Mouse (Mus musculus) CH12.LX (cell line): ENCODE results near the gene Cacnb4. TPM values are rescaled to one million over a fixed set of nuclear protein-coding genes. Genes with fewer than 3 reads are reported as not detected.

Experiments used
- DNase-seq: peaks from one replicate; pipeline ENCODE4 v3.0.0-alpha.2; 2013; ENCODE audit errors: extremely low read depth
- H3K27ac ChIP-seq: 2 replicates; pipeline ENCODE4 v1.5.1; 2012; ENCODE audit warnings: low read depth, mild to moderate bottlenecking, control low read depth, moderate library complexity; ENCODE audit not compliant: insufficient read depth
- H3K27me3 ChIP-seq: replicated peaks from 2 replicates; pipeline ENCODE3; 2012; ENCODE audit warnings: inconsistent platforms
- H3K36me3 ChIP-seq, 2 experiments: replicated peaks in 1 of 2; 2 replicates each; pipeline versions ENCODE3 to v1.6.1; 2012; ENCODE audit warnings: inconsistent platforms in 1 of 2, low read length in 1 of 2, mild to moderate bottlenecking in 1 of 2, mixed read lengths in 1 of 2, moderate library complexity in 1 of 2; ENCODE audit not compliant: control insufficient read depth in 1 of 2, insufficient read depth in 1 of 2
- H3K4me1 ChIP-seq, 2 experiments: 2 replicates each; pipeline ENCODE4 v1.6.1; 2012; ENCODE audit warnings: inconsistent platforms in 1 of 2, moderate library complexity in 1 of 2; ENCODE audit not compliant: insufficient read depth in 2 of 2, control insufficient read depth in 1 of 2
- H3K4me2 ChIP-seq: 2 replicates; pipeline ENCODE4 v1.6.1; 2012; ENCODE audit warnings: low read depth, mild to moderate bottlenecking, control low read depth; ENCODE audit not compliant: poor library complexity, insufficient read depth, severe bottlenecking
- H3K4me3 ChIP-seq, 3 experiments: fragments of 150-350 bp in 1 of 3; sonication (generic) in 1 of 3; replicated peaks in 1 of 3; 2 replicates each; pipeline versions ENCODE3 to v1.5.1; 2011 to 2012; ENCODE audit warnings: low read depth in 2 of 3, low read length in 2 of 3, mild to moderate bottlenecking in 2 of 3, moderate library complexity in 2 of 3, control low read depth in 1 of 3, improper control_type of control experiment in 1 of 3, inconsistent platforms in 1 of 3, mixed read lengths in 1 of 3; ENCODE audit not compliant: poor library complexity in 1 of 3
- H3K79me2 ChIP-seq: replicated peaks from 2 replicates; pipeline ENCODE4 v1.6.1; 2012; ENCODE audit warnings: mild to moderate bottlenecking, moderate library complexity; ENCODE audit not compliant: control insufficient read depth, poor library complexity, insufficient read depth, severe bottlenecking; ENCODE audit errors: extremely low read depth
- H3K9ac ChIP-seq: 2 replicates; pipeline ENCODE4 v1.6.1; 2012; ENCODE audit warnings: low read depth, mild to moderate bottlenecking, control low read depth, moderate library complexity; ENCODE audit not compliant: insufficient read depth
- H3K9me3 ChIP-seq: replicated peaks from 2 replicates; pipeline ENCODE3; 2012; ENCODE audit warnings: low read length, inconsistent platforms, mixed read lengths
- BHLHE40 ChIP-seq: IDR thresholded peaks from 2 replicates; pipeline ENCODE4 v1.6.1; 2011; ENCODE audit warnings: mild to moderate bottlenecking, low read depth, low read length, improper control_type of control experiment
- CHD1 ChIP-seq: IDR thresholded peaks from 2 replicates; pipeline ENCODE4 v1.6.1; 2012; ENCODE audit warnings: low read depth, low read length, improper control_type of control experiment, inconsistent platforms
- CTCF ChIP-seq, 2 experiments: IDR thresholded peaks in 1 of 2; conservative IDR thresholded peaks in 1 of 2; 2 replicates each; pipeline ENCODE4 v1.5.1; 2011 to 2012; ENCODE audit warnings: low read depth in 2 of 2, low read length in 2 of 2, improper control_type of control experiment in 1 of 2, inconsistent platforms in 1 of 2, mild to moderate bottlenecking in 1 of 2, moderate library complexity in 1 of 2
- E2F4 ChIP-seq: IDR thresholded peaks from 2 replicates; pipeline ENCODE4 v1.6.1; 2011; ENCODE audit warnings: low read depth, low read length, improper control_type of control experiment; ENCODE audit not compliant: insufficient replicate concordance
- ELF1 ChIP-seq: IDR thresholded peaks from 2 replicates; pipeline ENCODE4 v1.6.1; 2014; ENCODE audit warnings: low read depth, mild to moderate bottlenecking, inconsistent platforms, low read length, improper control_type of control experiment
- EP300 ChIP-seq: IDR thresholded peaks from 2 replicates; pipeline ENCODE4 v1.6.1; 2011; ENCODE audit warnings: low read length, improper control_type of control experiment
- HCFC1 ChIP-seq: IDR thresholded peaks from 2 replicates; pipeline ENCODE4 v1.6.1; 2012; ENCODE audit warnings: low read depth, mild to moderate bottlenecking, inconsistent platforms, low read length, improper control_type of control experiment
- JUND ChIP-seq: conservative IDR thresholded peaks from 2 replicates; pipeline ENCODE4 v1.6.1; 2011; ENCODE audit warnings: low read depth, low read length, improper control_type of control experiment
- KAT2A ChIP-seq: IDR thresholded peaks from 2 replicates; pipeline ENCODE4 v1.6.1; 2012; ENCODE audit warnings: low read length, improper control_type of control experiment, inconsistent platforms; ENCODE audit not compliant: insufficient replicate concordance
- MAX ChIP-seq: IDR thresholded peaks from 2 replicates; pipeline ENCODE4 v1.6.1; 2011; ENCODE audit warnings: low read length, improper control_type of control experiment
- MAZ ChIP-seq: IDR thresholded peaks from 2 replicates; pipeline ENCODE4 v1.6.1; 2012; ENCODE audit warnings: low read depth, mild to moderate bottlenecking, inconsistent platforms, low read length, improper control_type of control experiment, moderate library complexity
- MEF2A ChIP-seq: IDR thresholded peaks from 2 replicates; pipeline ENCODE4 v1.6.1; 2014; ENCODE audit warnings: low read depth, mild to moderate bottlenecking, inconsistent platforms, low read length, improper control_type of control experiment, borderline replicate concordance
- MXI1 ChIP-seq: IDR thresholded peaks from 2 replicates; pipeline ENCODE4 v1.6.1; 2011; ENCODE audit warnings: mild to moderate bottlenecking, low read depth, low read length, improper control_type of control experiment
- NRF1 ChIP-seq: IDR thresholded peaks from 2 replicates; pipeline ENCODE4 v1.6.1; 2014; ENCODE audit warnings: low read depth, mild to moderate bottlenecking, inconsistent platforms, low read length, improper control_type of control experiment, moderate library complexity
- POLR2A ChIP-seq: IDR thresholded peaks from 2 replicates; pipeline ENCODE4 v1.6.1; 2011; ENCODE audit warnings: low read depth, mild to moderate bottlenecking, improper control_type of control experiment, low read length
- POLR2AphosphoS2 ChIP-seq: IDR thresholded peaks from 2 replicates; pipeline ENCODE4 v1.6.1; 2011; ENCODE audit warnings: low read depth, low read length, improper control_type of control experiment
- RAD21 ChIP-seq: IDR thresholded peaks from 2 replicates; pipeline ENCODE4 v1.6.1; 2011; ENCODE audit warnings: low read depth, mild to moderate bottlenecking, low read length, improper control_type of control experiment, moderate library complexity
- SMC3 ChIP-seq: IDR thresholded peaks from 2 replicates; pipeline ENCODE4 v1.6.1; 2011; ENCODE audit warnings: low read depth, low read length, improper control_type of control experiment
- TCF12 ChIP-seq: IDR thresholded peaks from 2 replicates; pipeline ENCODE4 v1.6.1; 2014; ENCODE audit warnings: low read depth, mild to moderate bottlenecking, inconsistent platforms, low read length, improper control_type of control experiment
- USF1 ChIP-seq: IDR thresholded peaks from 2 replicates; pipeline ENCODE4 v1.6.1; 2014; ENCODE audit warnings: low read depth, mild to moderate bottlenecking, inconsistent platforms, low read length, improper control_type of control experiment
- USF2 ChIP-seq: conservative IDR thresholded peaks from 2 replicates; pipeline ENCODE4 v1.6.1; 2011; ENCODE audit warnings: low read depth, low read length, improper control_type of control experiment
- ZC3H11A ChIP-seq: IDR thresholded peaks from 2 replicates; pipeline ENCODE4 v1.6.1; 2012; ENCODE audit warnings: low read depth, mild to moderate bottlenecking, inconsistent platforms, low read length, improper control_type of control experiment
- dilution Hi-C: fragments of 300-500 bp; cut with MboI; formaldehyde crosslinking; loops from 2 replicates; pipeline ENCODE4 v1.14.3; 2020; ENCODE audit warnings: low sequenced_read_pairs; ENCODE audit not compliant: extremely low pct_unique_long_range_greater_than_20kb, extremely low pct_ligation_motif_present
- in situ Hi-C: fragments of 300-500 bp; cut with MboI; formaldehyde crosslinking; loops from 3 replicates; pipeline ENCODE4 v1.14.3; 2019; ENCODE audit warnings: low sequenced_read_pairs, low pct_ligation_motif_present, low pct_unique_long_range_greater_than_20kb, mixed read lengths
- polyA plus RNA-seq: library from polyadenylated mRNA; unstranded; fragments of >175 nt; gene quantifications from 2 replicates; pipeline ENCODE4 v1.2.1, GENCODE M21; 2012; ENCODE audit warnings: low read depth; ENCODE audit not compliant: insufficient read length
- total RNA-seq, 2 experiments: library from RNA; depleted of rRNA; stranded (reverse); fragments of 300-350 nt in 1 of 2; fragments of >200 nt in 1 of 2; gene quantifications; 2 replicates each; pipeline ENCODE4 v1.2.3; 2012 to 2014

The Cacnb4 gene
- total and polyA plus RNA-seq, 3 experiments: 0.77 to 3.4 (median 1.5) TPM

DNA sequence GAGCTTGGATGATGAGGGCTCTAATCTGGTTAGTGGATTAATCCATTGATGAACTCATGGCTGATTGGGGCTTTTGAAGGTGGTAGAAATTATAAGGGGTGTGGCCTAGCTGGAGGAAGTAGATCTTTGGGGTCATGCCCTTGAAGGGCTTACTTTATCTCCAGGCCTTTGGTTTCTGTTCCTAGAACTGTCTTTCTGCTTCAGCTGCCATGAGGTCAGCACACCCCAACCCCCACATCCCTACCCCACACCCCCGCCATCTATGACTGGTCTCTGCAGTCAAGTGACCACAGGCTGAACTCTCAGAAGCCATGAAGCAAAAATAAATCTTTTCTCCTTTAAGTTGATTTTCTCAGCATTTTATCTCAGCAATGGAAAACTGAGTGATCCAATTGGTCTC is 3.5 kb downstream of the Cacnb4 start (continued):
- TF ChIP-seq KAT2A (no peak), USF1 (no peak), ZC3H11A (no peak), TCF12 (0 out of 2 replicates have a peak, but pooled peaks have one; percentile 15), MAX (peak; percentile 61), POLR2A (no peak)
- TF ChIP-seq, all 38 proteins: peak for 13

DNA sequence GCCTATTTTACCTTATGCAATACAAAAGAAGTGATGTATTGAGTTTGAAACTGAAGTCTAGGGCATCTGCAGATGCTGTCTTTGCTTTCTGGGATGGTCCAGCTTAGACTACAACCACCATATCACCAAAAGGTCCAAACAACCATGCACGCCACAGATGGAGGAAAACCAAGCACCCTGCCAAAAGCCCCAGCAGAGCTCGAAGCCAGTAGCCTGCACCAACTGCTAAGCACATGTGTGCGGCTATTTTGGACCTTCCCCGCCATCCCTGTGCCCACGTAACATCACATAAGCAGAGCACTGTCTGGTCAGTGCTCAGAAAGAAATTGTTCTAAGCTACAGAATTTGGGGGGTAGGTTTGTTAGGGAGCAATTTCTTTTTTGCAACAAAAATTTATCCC is 5.9 kb downstream of the Cacnb4 start:
- H3K27me3 ChIP-seq: peaks cover 4% of the 10 kb centered on the region
- H3K9me3 ChIP-seq: peaks cover 4% of the 10 kb centered on the region
- H3K4me1 ChIP-seq: peaks cover 0 to 39% of the 10 kb centered on the region in 2 experiments; a peak in 2 of 4 replicates
- peaks cover 0 to 2% of the 10 kb centered on the region in 2 experiments for H3K36me3 ChIP-seq
- H3K27ac ChIP-seq: no peak overlapping the region
- no peak for DNase-seq
- H3K79me2 ChIP-seq: no peaks in the 10 kb centered on the region; the same call in 1 of the 2 replicates
- in situ Hi-C loops: no loop called here
- no peak overlapping the region for H3K4me3 ChIP-seq
- no peak overlapping the region for H3K4me2 ChIP-seq
- TF ChIP-seq MEF2A (no peak), ZC3H11A (no peak), EP300 (no peak), BHLHE40 (no peak), CTCF (conservative IDR thresholded peaks at IDR 0.05 in 1 of 2, IDR thresholded peaks at IDR 0.05 in 1 of 2; ENCODE audit: low read depth in 2 of 2, low read length in 2 of 2) (no peak), POLR2A (no peak), MAZ (no peak), SMC3 (no peak), USF2 (no peak), E2F4 (no peak), CHD1 (no peak), JUND (no peak), ELF1 (no peak), HCFC1 (no peak)
- TF ChIP-seq, all 38 proteins: peak for 0
- dilution Hi-C loops: no loop called here
- no peak overlapping the region for H3K9ac ChIP-seq

- no peak overlapping the region for H3K27ac ChIP-seq
Observed at GRCm38 (mm10) chr2:52668480-52668879, 8.2 kb downstream of the Cacnb4 start.

More at GRCm38 (mm10) chr2:52668480-52668879, 8.2 kb downstream of the Cacnb4 start:
- Histone ChIP-seq H3K4me2 (no peak overlapping the region), H3K9me3 (peaks cover 4% of the 10 kb centered on the region), H3K4me3 (no peak overlapping the region), H3K9ac (no peak overlapping the region), H3K4me1 (peaks cover 0 to 19% of the 10 kb centered on the region in 2 experiments; a peak in 2 of 4 replicates), H3K79me2 (no peaks in the 10 kb centered on the region; the same call in 1 of the 2 replicates), H3K27me3 (no peaks in the 10 kb centered on the region), H3K36me3 (peaks cover 0 to 2% of the 10 kb centered on the region in 2 experiments)
- in situ Hi-C loops: no loop called here
- TF ChIP-seq NRF1: no peak
- TF ChIP-seq MAZ: no peak
- TF ChIP-seq ZC3H11A: no peak
- no peak for TF ChIP-seq POLR2A
- no peak for TF ChIP-seq POLR2AphosphoS2
- no peak for TF ChIP-seq HCFC1
- no peak for TF ChIP-seq MXI1
- TF ChIP-seq RAD21: no peak
- no peak for TF ChIP-seq BHLHE40
- TF ChIP-seq CHD1: no peak
- dilution Hi-C loops: no loop called here
- no peak for DNase-seq
